Mouse (Mus musculus) cerebellum, adult 18-20 months (tissue): ENCODE results near the gene Ces1b.

ENCODE experiments used
- DNase-seq, 2 experiments: peaks; one replicate each; pipeline ENCODE4 v3.0.0; 2021

The Ces1b gene

GRCm38 (mm10) chr8:93079887-93080286 lies at the start of gene Ces1b:
Gene Ces1b, minus strand, starts transcription at chr8:93080017.
- DNase-seq = no peak

- no peak for DNase-seq
Observed at GRCm38 (mm10) chr8:93126476-93126875, 46.7 kb upstream of the Ces1b start.

GRCm38 (mm10) chr8:93122005-93122404 lies 42.2 kb upstream of the Ces1b start:
- DNase-seq = no peak

DNA sequence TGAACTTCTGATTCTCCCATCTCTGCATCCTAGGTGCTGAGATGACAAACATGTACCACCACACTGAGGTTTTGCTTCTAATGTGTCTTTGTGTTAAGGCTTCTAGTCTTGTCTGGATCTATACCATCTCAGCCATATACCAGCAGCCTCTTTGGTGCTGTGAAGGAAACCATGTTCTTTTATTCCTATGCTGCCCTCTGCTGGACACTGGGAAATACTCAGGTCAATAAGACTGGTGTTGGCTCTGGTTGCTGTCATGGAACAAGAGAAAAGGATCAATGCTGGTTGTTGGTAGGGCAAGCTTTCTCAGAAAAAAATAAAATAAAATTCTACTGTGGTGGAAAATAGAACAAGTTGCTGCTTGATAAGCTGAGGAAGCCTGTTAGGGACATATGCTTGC lies 15.6 kb upstream of the Ces1b start:
- DNase-seq = peak; percentile 27 to 29

- DNase-seq = no peak
Observed at GRCm38 (mm10) chr8:93091324-93091723, 11.5 kb upstream of the Ces1b start.

DNA sequence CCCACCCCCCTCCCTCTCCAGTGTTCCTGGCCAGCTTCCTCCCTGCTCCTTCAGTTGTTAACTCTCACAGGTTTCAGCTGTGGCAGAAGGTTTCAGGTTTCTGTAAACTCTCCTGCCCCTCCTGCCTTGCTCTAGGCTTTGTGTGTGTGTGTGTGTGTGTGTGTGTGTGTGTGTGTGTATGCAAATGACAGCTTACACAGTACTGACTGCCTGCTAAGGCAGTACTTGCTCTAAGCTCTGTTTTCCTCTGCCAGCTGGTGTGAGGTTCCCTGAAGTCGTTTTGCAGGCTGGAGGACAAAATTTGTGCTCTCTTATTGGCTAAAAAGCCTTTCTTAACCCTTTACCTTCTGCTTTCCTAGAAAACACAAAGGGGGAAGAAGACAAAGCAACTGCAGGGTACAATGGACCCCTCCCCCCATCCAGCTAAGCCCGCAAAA lies 8.9 kb upstream of the Ces1b start:
- no peak for DNase-seq

DNA sequence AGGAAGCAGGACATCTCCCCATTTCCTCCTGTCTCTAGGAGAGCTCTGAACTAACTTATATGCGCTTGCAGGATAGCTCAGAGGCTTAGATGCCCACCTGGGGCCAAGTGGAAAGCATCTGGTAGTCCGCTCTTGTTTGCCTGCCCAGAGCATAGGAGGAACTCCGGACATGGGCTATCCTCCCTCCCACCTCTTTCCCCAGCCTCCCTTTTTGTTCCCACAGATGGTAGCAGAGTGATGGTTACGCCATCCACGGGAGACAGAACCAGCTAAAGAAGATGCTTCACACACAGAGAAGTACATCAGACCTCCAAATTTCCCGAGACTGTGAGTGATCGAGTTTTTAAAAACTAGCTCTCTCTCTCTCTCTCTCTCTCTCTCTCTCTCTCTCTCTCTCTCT lies 8.4 kb upstream of the Ces1b start:
- DNase-seq = no peak

DNA sequence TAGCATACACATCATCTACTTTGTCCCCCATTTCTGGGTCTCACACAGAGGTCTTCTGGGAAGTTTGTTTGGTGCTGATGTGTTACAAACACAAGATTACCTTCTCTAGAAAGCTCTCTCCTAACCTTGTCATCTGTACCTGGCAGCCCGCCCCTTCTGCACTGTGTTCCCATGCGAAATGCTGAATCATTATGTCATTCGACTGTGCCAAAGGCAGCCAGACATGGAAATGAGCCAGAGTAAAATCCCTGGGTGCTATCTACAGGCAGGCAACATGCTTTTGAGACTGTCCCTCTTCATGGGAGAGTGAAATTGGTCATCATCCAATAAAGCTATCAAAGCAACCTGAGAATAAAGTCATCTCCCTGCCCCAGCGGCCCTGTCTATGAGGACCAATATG lies 4.6 kb downstream of the Ces1b start:
- DNase-seq = no peak

GRCm38 (mm10) chr8:93063416-93064117 lies 16.2 kb downstream of the Ces1b start:
- no peak for DNase-seq

GRCm38 (mm10) chr8:93059185-93059584 lies 20.6 kb downstream of the Ces1b start:
- DNase-seq = peak; percentile 33 to 49

GRCm38 (mm10) chr8:93055238-93055637 lies 24.6 kb downstream of the Ces1b start:
- DNase-seq = no peak

DNA sequence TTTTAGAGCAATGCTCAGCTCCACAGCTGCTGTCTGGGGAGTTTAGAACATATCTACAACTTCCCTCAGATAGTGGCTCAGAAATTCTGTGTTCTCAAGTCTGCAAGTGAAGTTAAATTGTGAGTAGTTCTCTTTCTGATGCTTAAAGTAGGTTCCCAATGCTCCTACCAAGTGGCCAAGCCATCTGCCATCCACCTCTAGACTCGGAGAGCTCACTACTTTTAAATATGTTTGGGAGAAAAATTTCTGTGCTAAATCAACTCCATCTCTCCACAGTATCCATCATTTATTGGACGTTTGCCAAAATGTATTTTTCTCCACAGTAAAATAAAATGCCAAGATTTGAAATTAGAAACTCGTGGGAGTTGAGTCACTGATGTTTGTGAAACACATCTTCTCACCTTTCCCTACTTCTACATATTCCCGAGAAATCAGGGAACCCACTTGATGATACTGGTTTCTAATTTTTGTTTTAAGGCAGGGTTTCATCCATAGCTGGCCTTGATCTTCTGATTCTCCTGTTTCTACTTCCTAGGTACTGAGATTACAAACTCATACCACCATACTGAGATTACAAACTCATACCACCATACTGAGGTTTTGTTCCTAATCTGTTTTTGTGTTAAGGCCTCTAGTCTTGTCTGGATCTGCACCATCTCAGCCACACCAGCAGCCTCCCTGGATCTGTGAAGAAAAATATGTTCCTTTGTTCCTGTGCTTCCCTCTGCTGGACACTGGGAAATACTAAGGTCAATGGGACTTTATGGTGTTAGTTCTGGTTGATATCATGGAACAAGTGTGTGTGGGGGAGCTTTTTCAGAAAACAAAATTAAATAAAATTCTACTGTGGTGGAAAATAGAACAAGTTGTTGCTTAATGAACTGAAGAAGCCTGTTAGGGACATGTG lies 31.1 kb downstream of the Ces1b start:
- DNase-seq = no peak

DNA sequence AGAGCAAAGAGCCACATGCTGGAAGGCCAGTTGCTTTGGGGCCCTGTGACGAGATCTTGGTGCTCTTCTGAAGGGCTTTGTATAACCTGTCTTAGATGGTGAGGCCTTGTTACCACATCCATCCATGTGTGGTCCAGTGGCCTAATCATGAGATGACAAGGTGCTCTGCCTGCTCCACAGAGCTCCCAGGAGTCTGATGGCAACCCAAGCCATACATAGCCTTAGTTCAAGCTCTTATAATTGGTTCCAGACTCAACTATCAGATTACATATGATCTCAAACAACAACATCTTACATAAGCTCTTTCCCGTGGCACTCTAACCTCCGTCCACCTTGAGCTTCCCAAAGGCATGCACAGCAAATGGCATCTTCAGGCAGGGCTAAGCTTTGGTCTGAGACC lies 31.7 kb downstream of the Ces1b start, which contains the start of gene Ces1a:
Ces1a (minus strand) TSS at position 101 of the 400 bp plus-strand sequence.
- no peak for DNase-seq

DNA sequence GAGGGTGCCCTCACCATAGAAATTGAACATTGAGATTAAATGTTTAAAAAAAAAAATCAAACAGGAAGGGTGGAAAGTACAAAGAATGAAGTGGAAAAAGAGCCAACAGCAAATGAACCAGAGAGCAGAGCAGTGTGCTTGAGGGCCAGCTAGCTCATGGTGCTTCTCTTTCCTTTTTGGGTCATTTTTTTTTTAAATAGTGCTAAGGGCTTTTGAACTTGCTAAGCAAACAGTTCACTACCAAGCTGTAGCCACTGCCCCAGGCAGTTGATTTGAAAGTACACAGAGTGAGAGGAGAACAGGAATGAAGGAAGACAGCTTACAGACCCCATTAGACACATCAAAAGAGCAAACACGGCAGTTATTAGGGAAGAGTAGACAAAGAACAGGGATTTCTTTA lies 36.7 kb downstream of the Ces1b start:
- no peak for DNase-seq

GRCm38 (mm10) chr8:93040776-93041567 lies 38.8 kb downstream of the Ces1b start:
- no peak for DNase-seq

DNA sequence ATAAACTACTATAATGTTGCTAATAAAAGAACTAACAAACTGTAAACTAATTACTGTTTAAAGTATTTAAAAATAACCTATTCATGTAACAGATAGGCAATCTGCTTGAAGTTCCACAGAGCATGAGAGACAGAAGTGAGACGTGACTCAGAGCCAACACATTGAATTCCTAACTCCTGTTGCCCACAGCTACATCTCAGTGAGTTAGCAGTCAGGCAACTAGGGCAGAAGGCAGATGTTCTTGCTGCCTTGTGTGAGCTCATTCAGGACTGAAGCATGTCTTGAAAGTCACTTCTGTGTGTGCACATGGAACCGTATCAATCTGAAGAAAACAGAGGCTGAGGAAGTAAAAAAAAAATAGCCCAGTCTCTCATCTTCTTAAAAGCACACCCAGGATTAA lies 39.6 kb downstream of the Ces1b start:
- no peak for DNase-seq

GRCm38 (mm10) chr8:93038831-93039230 lies 41.0 kb downstream of the Ces1b start:
- DNase-seq = no peak

DNA sequence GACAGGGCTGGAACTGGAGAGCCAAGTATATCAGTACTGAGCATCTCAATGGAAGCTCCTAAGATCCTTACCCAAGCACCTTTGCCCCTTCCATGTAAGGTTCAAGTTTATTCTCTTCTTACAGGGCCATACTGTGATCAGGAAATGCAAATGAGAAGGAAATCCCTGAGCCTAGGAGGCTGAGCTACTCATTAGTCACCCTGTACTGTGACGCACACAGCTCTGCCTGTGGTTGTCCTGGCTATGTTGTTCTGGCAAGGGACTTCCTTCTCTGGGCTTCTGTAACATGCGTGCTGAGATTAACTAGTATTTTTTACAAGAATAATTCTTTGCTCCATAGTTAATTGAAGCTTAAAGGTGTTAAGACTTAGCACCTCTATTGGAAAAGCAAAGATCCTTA lies 49.2 kb downstream of the Ces1b start:
- no peak for DNase-seq

DNA sequence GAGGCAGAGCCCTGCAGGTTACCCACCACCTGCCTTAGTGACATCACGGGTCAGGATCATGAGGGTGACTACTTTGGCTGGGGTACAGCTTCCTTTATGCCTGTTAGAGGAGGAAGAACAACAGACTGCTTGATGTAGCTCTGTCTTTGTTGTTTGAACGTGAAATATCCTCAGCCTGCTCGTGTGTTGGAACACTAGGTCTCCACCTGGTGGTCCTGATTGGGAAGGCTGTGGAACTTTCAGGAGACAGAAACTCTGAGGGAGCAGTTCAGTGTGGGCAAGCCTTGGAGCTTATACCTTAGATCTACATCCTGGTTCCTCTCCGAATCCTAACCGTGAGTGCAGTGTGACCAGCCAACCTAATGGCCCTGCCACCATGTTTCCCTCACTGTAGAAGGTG lies 58.1 kb downstream of the Ces1b start:
- no peak for DNase-seq

DNA sequence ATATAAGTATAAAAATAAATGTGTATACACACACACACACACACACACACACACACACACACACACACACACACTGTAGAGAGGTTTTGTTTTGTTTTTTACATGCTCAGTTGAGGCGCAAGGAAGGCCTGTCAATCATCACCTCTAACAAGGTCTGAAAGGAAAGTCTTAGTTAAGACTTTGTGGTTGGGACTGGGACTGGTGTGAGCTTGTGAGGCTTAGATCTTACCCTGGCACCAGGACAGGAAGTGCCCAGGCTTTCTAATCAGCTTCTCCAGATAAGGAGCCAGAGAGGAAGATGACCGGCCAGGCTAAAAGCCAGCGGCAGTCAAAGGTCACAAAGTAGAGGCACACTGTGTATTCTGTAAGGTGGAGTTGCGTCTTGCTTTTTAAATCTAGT lies 65.5 kb downstream of the Ces1b start:
- no peak for DNase-seq

DNA sequence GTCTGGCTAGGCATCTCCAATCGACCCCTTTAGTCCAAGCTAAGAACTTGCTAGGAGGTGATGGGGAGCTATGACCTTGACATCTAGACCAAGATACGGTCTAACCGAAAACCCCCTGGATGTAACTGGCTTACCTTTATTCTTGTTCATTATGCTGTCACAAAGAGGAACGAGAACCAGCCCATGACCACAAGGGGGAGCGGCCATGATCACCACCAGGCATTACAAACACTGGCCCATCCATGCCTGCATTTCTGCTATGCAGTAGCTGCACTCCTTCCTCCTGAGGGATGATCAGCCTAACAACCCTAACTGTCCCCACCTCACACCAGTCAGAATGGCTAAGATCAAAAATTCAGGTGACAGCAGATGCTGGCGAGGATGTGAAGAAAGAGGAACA lies 67.6 kb downstream of the Ces1b start:
- DNase-seq = no peak

DNA sequence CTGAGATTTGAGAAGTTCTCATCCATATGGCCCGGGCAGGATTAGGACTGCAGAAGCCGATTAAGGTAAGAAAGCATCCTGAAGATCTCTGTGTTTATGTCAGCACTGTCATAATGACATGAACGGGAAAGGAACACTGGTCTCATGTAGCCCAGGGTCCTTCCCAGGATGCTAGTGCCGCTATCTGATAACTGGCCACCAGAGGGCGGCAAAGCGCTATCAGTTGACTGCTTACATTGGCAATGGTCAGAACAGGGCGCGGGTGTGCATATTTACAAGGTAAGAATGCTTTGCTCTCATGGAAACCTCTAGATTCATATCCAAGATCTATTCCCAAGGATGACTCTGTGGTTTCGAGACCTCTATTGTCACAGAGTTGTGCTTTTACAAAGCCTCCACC lies 68.4 kb downstream of the Ces1b start:
- DNase-seq = peak; percentile 73 to 81

GRCm38 (mm10) chr8:93010286-93010685 lies 69.5 kb downstream of the Ces1b start:
- peak; percentile 15 to 16 for DNase-seq
